Mouse (Mus musculus): Measurements from ENCODE around the gene Tmem185b.

- no peak for TF ChIP-seq GATA1 (IDR thresholded peaks at IDR 0.05; ENCODE audit: borderline replicate concordance, low read length)
- TF ChIP-seq FLI1 (IDR thresholded peaks at IDR 0.05; ENCODE audit: low read length): no peak
Measured at GRCm38 (mm10) chr1:119544611-119545155, 18.7 kb downstream of the Tmem185b start.

All from megakaryocyte, embryonic 14.5 days (primary cell).